Mouse (Mus musculus): ENCODE data around the gene Cyp17a1.

DNA sequence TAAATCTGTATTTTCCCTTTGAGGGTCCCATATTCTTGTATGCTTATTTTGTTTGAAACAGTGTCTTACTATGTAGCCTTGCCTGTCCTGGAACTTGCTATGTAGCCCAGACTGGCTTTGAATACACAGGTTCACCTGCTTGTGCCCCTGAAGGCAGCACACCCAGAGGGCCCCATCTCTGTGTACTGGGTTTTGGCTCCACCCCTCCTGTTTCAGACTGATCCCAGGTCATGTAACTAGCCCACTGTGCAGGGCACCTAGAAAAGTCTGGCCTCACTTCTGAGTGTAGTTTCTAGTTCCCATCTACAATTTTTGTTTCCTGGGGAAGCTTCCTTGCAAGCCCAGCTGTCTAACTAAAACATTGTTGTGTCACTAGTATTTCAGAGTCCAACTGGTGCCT is 33.9 kb downstream of the Cyp17a1 start:
- TF ChIP-seq CTCF (IDR thresholded peaks at IDR 0.05; ENCODE audit: insufficient read depth, low read depth, low read length) = no peak
- TF ChIP-seq POLR2A (IDR thresholded peaks at IDR 0.05; ENCODE audit: insufficient read depth, low read depth, low read length) = no peak

Measured in olfactory bulb, adult 2 months (tissue).